Mouse (Mus musculus): ENCODE measurements around the gene Ppa1. TPM values are rescaled to one million over a fixed set of nuclear protein-coding genes. Genes with fewer than 3 reads are reported as not detected.

Ppa1 gene
- polyA plus RNA-seq, 2 experiments: 119 to 161 TPM

- 93% methylated on average over 3 of the region's 3 CpGs for WGBS
- DNase-seq (ENCODE audit: low spot score) (no peak), ATAC-seq (ENCODE audit: low FRiP score, low read depth) (no peak)
- no peaks in the 10 kb centered on the region for H3K4me1 ChIP-seq (ENCODE audit: control insufficient read depth, insufficient read depth, low read length)
- no peak overlapping the region for H3K4me2 ChIP-seq (replicated peaks; ENCODE audit: low read depth, low read length, severe bottlenecking)
- H3K9me3 ChIP-seq (ENCODE audit: control insufficient read depth, low read length): no peaks in the 10 kb centered on the region
- H3K27ac ChIP-seq (replicated peaks; ENCODE audit: low read depth, low read length): no peak overlapping the region
- no peak overlapping the region for H3K9ac ChIP-seq (ENCODE audit: low read depth, low read length, severe bottlenecking)
- H3K27me3 ChIP-seq (ENCODE audit: control insufficient read depth, insufficient read depth, low read length): no peaks in the 10 kb centered on the region
- H3K4me3 ChIP-seq (replicated peaks; ENCODE audit: low read length): no peak overlapping the region
- no peak for TF ChIP-seq POLR2A (IDR thresholded peaks at IDR 0.05; ENCODE audit: borderline replicate concordance, extremely low read depth, insufficient read depth, insufficient read length)
- H3K36me3 ChIP-seq (ENCODE audit: control insufficient read depth, insufficient read depth, low read length): peaks cover 78% of the 10 kb centered on the region
These were observed 22.4 kb downstream of the Ppa1 start for GRCm38 (mm10) chr10:61670758-61671157.

DNA sequence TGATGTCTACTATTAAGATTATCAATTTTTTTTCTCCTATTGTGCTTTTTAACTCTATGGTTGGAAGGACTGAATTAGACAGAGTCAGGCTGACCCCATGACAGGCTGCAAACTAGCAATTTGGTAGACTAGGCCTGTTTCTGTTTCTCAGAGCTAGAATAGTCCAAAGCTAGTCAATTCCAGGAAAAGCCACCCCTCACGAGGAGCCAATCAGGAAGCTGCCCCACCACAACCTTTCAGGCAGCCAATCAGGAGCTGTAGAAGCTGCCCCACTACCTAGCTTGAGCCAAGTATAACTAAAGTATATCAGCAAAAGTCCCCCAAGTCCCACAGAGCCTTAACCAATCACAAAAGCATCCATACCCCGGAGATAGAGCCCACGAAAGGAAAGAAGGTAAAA lies 27.6 kb downstream of the Ppa1 start:
- Histone ChIP-seq H3K9me3 (ENCODE audit: control insufficient read depth, low read length) (no peaks in the 10 kb centered on the region), H3K4me3 (replicated peaks; ENCODE audit: low read length) (no peak overlapping the region), H3K4me1 (ENCODE audit: control insufficient read depth, insufficient read depth, low read length) (no peaks in the 10 kb centered on the region), H3K4me2 (replicated peaks; ENCODE audit: low read depth, low read length, severe bottlenecking) (no peak overlapping the region), H3K9ac (ENCODE audit: low read depth, low read length, severe bottlenecking) (no peak overlapping the region), H3K36me3 (ENCODE audit: control insufficient read depth, insufficient read depth, low read length) (peaks cover 37% of the 10 kb centered on the region), H3K27ac (replicated peaks; ENCODE audit: low read depth, low read length) (no peak overlapping the region), H3K27me3 (ENCODE audit: control insufficient read depth, insufficient read depth, low read length) (no peaks in the 10 kb centered on the region)
- TF ChIP-seq POLR2A (IDR thresholded peaks at IDR 0.05; ENCODE audit: borderline replicate concordance, extremely low read depth, insufficient read depth, insufficient read length): no peak
- DNase-seq (ENCODE audit: low spot score): no peak
- no peak for ATAC-seq (ENCODE audit: low FRiP score, low read depth)
- 84% methylated on average over 3 of the region's 3 CpGs for WGBS

DNA sequence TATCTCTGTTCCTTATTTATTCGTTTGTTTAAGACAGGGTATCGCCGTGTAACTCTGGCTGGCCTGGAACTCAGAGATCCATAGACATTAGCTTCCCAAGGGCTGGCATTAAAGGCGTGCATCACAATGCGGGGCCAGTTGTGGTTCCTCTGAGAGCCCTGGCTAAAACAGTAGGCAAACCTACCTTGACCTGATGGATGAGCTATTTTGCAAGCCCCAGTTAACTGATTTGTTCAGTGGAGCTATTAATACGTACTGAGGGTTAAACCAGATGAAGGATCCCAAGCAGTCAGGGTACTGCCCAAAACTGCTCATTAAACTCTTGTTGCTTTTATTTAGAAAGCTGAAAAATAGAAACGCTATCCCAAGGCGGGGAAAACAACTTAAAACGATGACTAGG lies 31.2 kb downstream of the Ppa1 start:
- 32% methylated on average over 9 of the region's 9 CpGs for WGBS
- Histone ChIP-seq H3K9ac (ENCODE audit: low read depth, low read length, severe bottlenecking) (peak overlapping the region; percentile 95), H3K9me3 (ENCODE audit: control insufficient read depth, low read length) (no peaks in the 10 kb centered on the region), H3K27me3 (ENCODE audit: control insufficient read depth, insufficient read depth, low read length) (no peaks in the 10 kb centered on the region), H3K36me3 (ENCODE audit: control insufficient read depth, insufficient read depth, low read length) (peaks cover 14% of the 10 kb centered on the region), H3K27ac (replicated peaks; ENCODE audit: low read depth, low read length) (peak overlapping the region; percentile 92), H3K4me3 (replicated peaks; ENCODE audit: low read length) (peak overlapping the region; percentile 96), H3K4me1 (ENCODE audit: control insufficient read depth, insufficient read depth, low read length) (peaks cover 7% of the 10 kb centered on the region), H3K4me2 (replicated peaks; ENCODE audit: low read depth, low read length, severe bottlenecking) (peak overlapping the region; percentile 62)
- DNase-seq (ENCODE audit: low spot score) (peak; percentile 9), ATAC-seq (ENCODE audit: low FRiP score, low read depth) (peak; percentile 6; the same call in 1 of the 2 replicates)
- TF ChIP-seq POLR2A (IDR thresholded peaks at IDR 0.05; ENCODE audit: borderline replicate concordance, extremely low read depth, insufficient read depth, insufficient read length): no peak

- Histone ChIP-seq H3K27me3 (ENCODE audit: control insufficient read depth, insufficient read depth, low read length) (no peaks in the 10 kb centered on the region), H3K27ac (replicated peaks; ENCODE audit: low read depth, low read length) (peak within 1 kb of the TSS; percentile 92), H3K9me3 (ENCODE audit: control insufficient read depth, low read length) (no peaks in the 10 kb centered on the region), H3K4me1 (ENCODE audit: control insufficient read depth, insufficient read depth, low read length) (peaks cover 7% of the 10 kb centered on the region), H3K4me2 (replicated peaks; ENCODE audit: low read depth, low read length, severe bottlenecking) (peak within 1 kb of the TSS; percentile 77), H3K36me3 (ENCODE audit: control insufficient read depth, insufficient read depth, low read length) (peaks cover 14% of the 10 kb centered on the region), H3K9ac (ENCODE audit: low read depth, low read length, severe bottlenecking) (peak within 1 kb of the TSS; percentile 95), H3K4me3 (replicated peaks; ENCODE audit: low read length) (peak within 1 kb of the TSS; percentile 96)
- WGBS: under 1% methylated on average over 49 of the region's 84 CpGs
- peak; percentile 99 for ATAC-seq (ENCODE audit: low FRiP score, low read depth)
- DNase-seq (ENCODE audit: low spot score): peak; percentile 97
- TF ChIP-seq POLR2A (IDR thresholded peaks at IDR 0.05; ENCODE audit: borderline replicate concordance, extremely low read depth, insufficient read depth, insufficient read length): peak; percentile 83; the same call in 1 of the 2 replicates
These were observed 31.9 kb downstream of the Ppa1 start, which contains the start of gene Sar1a for GRCm38 (mm10) chr10:61680015-61680913. Gene Sar1a (plus strand): TSS chr10:61680299.

DNA sequence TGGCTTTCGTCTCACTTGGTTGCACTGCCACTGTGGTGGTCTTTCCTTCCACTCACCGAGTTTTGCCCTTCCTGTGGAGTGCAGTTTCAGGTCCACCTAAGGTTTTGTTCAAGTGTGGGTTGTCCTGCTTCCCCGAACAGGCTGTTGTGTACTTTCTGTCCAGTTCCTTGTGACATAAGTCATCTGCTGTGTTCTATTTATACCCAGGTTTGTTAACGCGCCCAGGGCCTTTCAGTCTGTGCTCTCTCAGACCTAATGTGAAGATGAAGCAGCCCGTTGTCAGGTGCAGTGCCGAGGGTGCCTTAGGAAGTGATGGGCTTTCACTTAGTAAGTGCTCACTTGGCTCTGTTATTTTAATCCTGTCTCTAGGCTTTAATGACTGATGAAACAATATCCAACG lies 41.1 kb downstream of the Ppa1 start:
- H3K27ac ChIP-seq (replicated peaks; ENCODE audit: low read depth, low read length): no peak overlapping the region
- H3K4me1 ChIP-seq (ENCODE audit: control insufficient read depth, insufficient read depth, low read length): no peaks in the 10 kb centered on the region
- H3K9me3 ChIP-seq (ENCODE audit: control insufficient read depth, low read length): no peaks in the 10 kb centered on the region
- DNase-seq (ENCODE audit: low spot score) (no peak), ATAC-seq (ENCODE audit: low FRiP score, low read depth) (no peak)
- no peaks in the 10 kb centered on the region for H3K27me3 ChIP-seq (ENCODE audit: control insufficient read depth, insufficient read depth, low read length)
- no peak overlapping the region for H3K4me2 ChIP-seq (replicated peaks; ENCODE audit: low read depth, low read length, severe bottlenecking)
- no peak overlapping the region for H3K4me3 ChIP-seq (replicated peaks; ENCODE audit: low read length)
- WGBS: 89% methylated on average over 8 of the region's 8 CpGs
- H3K9ac ChIP-seq (ENCODE audit: low read depth, low read length, severe bottlenecking): no peak overlapping the region
- H3K36me3 ChIP-seq (ENCODE audit: control insufficient read depth, insufficient read depth, low read length): peaks cover 88% of the 10 kb centered on the region
- TF ChIP-seq POLR2A (IDR thresholded peaks at IDR 0.05; ENCODE audit: borderline replicate concordance, extremely low read depth, insufficient read depth, insufficient read length): no peak

All from limb, embryonic 14.5 days (tissue).